Mouse (Mus musculus): ENCODE data around the gene Elovl5.
"Not testable (repeated sequence)": the region's sequence is repeated elsewhere in the genome, so short reads cannot be mapped to it uniquely, and the experiment has no call there.

Elovl5 gene

GRCm38 (mm10) chr9:77954981-77955380 lies 37.8 kb downstream of the Elovl5 start:
- no peak for DNase-seq (ENCODE audit: low spot score in 2 of 2)

DNA sequence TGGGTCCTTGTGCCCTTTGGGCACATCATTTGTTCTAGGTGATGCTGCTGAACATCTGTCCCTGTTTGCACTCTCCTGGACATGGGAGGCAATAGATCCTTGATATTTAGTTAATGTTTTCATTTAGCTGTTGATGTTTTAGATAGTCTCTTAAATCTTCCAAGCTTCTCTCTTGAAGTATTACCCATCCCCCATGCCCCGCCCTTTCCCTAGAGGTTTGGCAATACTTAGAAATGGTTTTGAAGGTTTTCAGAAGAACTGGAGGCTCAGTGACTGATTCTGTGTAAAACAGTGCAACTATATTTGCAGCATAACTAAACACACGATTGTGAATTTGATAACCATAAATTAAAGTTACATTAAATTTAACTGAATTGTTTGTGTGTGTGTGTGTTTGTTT lies 38.3 kb downstream of the Elovl5 start:
- DNase-seq (ENCODE audit: low spot score in 2 of 2) = no peak

DNA sequence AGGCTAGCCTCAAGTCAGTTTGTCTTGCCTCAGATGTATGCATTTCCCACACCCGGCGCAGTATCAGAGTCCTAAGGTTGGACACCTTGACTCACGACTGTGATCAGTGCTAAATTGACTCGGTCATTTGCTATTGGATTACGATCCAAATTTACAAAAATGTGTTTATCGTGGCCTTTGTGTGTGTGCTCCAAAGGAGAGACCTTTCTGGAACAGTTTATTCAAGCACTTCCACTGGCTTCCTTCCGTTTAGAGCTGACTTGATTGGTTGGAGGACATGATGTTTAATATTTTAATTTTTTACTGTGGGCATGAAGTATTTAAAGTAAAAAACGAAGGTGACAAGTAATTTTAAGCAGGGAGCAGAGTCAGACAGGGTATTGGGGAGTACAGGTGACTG lies 38.8 kb downstream of the Elovl5 start:
- DNase-seq (ENCODE audit: low spot score in 2 of 2) = no peak

DNA sequence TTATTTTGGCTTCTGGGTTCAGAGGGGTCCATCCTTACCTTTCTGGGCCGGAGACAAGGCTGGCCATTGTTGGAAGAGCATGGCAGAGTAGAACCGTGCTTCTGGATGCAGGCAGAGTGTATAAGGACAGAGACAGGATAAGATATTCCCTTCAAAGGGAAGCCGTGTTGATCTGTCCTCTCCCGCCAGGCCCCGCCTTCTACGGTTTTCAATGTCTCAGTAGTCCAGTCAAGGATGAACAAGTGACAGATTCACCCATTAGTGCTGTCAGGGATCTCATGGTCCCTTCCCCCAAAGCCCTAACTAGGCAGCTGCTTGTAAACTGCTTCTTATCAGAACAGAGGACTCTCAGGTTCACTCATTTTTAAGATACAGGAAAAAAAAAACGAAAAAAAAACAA lies 41.2 kb downstream of the Elovl5 start:
- no peak for DNase-seq (ENCODE audit: low spot score in 2 of 2)

- DNase-seq (ENCODE audit: low spot score in 2 of 2) = no peak
These were observed 42.6 kb downstream of the Elovl5 start for GRCm38 (mm10) chr9:77959759-77960158.

DNA sequence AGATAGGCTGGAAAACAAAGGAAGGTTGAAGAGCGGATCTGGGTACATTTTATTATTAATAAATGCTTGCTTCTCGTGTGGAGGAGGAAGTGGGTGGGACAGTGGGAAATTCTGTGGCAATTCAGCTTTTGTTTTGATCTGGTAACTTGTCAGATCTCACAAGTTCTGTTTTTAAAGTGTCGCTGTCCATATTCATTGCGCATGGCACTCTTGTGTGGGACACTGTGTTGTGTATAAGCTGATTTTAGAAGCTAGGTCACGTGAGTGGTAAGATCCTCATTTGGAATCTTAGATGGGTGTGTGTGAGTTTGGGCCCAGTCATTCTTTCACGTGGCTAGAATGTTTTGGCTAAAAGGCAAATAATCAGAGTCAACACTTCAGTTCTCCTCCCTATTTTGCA lies 44.2 kb downstream of the Elovl5 start:
- DNase-seq (ENCODE audit: low spot score in 2 of 2) = no peak

DNA sequence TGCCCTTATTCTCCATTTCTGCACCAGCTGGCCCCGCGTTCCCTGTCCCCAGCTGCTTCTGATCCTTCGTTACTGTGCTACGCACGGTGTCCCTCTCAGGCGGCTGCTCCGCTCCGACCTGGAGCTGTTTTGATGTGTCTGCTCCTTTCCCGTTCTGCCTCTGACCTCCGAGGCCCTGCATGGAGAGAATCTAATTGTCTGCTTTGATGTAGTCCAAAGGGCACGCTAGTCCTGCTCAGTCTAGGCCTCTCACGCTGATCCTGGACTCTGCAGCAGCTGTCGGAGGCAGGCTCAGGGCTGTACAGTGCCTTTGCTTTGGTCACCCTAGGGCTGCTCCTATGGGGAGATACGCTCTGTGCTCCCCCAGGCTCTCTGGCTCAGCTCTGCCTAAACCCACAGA lies 46.9 kb downstream of the Elovl5 start:
- no peak for DNase-seq (ENCODE audit: low spot score in 2 of 2)

DNA sequence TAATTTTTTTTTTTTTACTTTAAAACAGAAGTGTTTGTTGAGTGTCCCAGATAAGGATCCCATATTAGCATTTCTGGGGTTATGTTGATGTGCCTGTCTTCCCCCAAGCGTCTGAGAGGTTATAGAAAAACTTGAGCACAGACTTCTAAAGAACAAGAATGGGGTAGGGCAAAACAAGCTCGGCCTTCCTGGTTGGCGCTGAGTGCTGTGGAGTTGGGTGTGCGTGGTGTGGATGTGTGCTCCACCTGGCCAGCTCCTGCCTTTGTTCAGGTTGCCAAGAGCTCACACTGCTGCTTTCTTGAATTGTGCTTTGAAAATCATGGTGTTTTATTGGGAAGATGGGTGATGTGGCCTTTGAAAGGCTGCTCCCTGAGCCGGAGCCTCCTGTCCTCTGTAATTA lies 48.1 kb downstream of the Elovl5 start:
- no peak for DNase-seq (ENCODE audit: low spot score in 2 of 2)

GRCm38 (mm10) chr9:77965768-77966552 lies 48.8 kb downstream of the Elovl5 start:
- no peak for DNase-seq (ENCODE audit: low spot score in 2 of 2)

GRCm38 (mm10) chr9:77966861-77967260 lies 49.7 kb downstream of the Elovl5 start:
- DNase-seq (ENCODE audit: low spot score in 2 of 2) = no peak

- DNase-seq (ENCODE audit: low spot score in 2 of 2) = peak; percentile 36 to 77
These were observed 50.5 kb downstream of the Elovl5 start for GRCm38 (mm10) chr9:77967584-77968163.

DNA sequence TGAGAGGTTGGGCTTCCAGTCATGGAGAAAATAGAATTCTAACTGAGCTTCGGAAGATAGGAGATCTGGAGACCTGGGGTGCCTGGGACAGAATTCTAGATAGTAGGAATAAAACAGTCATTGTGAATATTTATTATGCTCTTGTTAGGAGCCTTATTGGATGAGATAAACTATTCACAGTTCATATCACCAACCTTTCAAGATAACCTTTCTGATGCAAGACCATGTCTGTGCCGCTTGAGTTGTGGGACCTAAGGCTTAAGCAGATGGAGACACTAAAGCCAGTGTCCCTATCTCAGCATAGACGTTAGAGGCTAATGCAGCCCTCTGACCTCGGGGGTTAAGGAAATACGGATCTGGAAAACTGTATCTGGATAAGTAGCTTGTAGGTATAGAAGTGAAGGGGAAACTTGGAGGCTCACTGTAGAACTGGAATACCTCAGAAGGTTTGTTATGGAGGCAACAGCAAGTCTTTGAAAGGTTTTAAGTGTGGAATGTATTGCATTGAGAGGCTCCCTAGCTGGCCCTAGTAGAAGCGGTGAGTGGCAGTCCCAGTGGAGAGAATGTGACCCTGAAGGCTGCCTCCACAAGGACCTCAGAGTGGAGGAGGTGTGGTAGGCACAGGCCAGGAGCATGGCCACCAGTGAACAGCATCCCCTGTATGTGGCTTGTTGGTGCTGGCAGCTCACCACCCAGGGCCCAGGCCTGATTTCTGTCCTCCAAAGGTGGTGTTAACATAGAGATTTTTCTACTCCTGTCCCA lies 52.2 kb downstream of the Elovl5 start:
- no peak for DNase-seq (ENCODE audit: low spot score in 2 of 2)

DNA sequence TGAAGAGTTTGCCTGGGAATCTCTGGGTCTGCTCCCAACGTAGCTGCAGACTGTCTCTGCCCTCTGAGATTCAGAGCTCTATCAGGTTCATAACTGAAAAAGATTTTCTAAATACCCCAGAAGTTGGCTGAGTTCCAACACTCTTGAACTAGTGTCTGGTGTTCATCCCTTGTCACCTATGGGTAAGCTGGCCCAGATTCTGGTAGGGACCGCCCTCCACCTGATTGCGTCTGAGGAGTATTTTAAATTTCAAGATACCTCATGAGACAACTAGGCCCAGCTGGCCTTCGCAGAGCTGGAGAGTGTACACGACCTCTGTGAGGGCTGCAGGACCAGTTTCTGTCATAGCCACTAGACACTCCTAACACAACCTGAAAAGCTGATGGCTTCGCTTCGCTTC lies 61.8 kb downstream of the Elovl5 start:
- no peak for DNase-seq (ENCODE audit: low spot score in 2 of 2)

GRCm38 (mm10) chr9:77982616-77983015 lies 65.5 kb downstream of the Elovl5 start:
- DNase-seq (ENCODE audit: low spot score in 2 of 2) = no peak

DNA sequence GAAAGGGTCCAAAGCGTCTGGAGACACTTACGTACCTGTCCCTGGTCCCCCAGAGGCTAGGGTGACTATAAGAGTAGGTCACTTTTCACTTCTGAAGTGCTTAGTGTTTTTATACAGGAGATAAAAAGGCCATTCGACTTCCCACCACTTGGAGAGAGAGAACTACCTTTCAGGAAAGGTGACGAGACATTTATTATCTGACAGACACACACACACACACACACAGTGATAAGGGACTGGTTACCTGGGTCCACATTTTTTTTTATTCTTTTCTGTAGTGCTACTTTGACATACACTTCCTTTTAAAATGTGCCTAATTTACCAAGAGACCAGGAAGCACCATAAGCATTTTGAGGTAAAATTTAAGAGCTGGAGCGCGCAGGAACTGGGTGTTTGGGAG lies 66.4 kb downstream of the Elovl5 start:
- no peak for DNase-seq (ENCODE audit: low spot score in 2 of 2)

- DNase-seq (ENCODE audit: low spot score in 2 of 2) = no peak
These were observed 69.1 kb downstream of the Elovl5 start for GRCm38 (mm10) chr9:77986153-77986795.

DNA sequence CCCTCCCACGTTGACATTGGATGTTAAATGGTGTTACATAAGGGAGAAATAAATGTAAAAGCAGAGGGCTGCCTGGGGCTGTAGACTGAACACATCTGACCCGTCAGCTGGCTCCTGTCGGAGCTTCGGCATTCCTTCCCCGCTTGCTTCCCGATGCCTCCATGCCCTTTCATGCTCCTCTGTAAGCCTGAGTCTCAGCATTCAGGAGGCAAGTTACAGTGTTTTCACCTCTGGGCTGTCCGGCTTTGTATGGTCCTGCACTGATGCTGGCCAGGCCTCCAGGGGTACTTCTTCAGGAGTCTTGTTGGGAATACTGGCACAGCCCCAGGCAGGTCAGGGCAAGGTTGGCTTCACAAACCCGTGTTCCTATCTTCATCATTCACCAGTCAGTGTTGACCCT lies 72.5 kb downstream of the Elovl5 start:
- no peak for DNase-seq (ENCODE audit: low spot score in 2 of 2)

DNA sequence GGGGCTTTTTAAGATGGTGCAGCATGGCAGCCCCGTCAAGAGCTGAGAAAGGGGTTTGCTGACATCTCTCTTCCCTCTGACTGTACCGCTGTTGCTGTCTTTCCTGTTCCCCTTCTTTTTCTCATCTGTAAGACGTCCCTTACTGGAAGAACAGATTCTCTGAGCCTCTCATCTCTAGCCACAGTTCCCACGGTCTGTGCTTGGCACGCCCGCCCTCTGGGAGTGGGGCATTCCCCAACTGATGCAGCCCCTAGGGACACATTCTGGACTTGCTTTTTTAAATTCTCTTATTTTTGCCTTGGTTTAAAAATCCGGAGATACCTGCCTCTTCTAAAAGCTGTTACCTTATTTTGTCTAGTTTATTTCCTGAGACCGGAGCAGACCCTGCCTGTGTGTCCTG lies 73.1 kb downstream of the Elovl5 start:
- DNase-seq (ENCODE audit: low spot score in 2 of 2) = no peak

DNA sequence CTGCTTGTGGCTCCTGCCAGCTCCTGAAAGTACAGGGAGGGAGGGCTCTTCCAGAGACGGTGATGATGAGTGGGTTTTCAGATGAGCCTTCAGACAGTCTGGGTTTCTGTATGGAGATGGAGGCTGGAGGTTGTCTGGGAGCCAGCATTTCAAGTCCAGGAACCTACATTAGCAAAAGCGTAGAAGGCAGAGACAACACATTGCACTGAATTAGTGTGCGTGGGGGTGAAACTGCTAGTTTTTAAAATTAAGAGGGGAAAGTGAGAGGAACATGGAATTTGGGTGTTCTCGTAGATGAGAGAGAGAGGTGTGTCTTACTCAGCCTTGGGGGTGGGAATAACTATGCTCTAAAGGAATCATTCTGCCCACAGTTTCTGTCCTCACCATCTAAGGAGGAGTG lies 74.5 kb downstream of the Elovl5 start:
- peak; percentile 30 to 66 for DNase-seq (ENCODE audit: low spot score in 2 of 2)

GRCm38 (mm10) chr9:77992276-77992675 lies 75.1 kb downstream of the Elovl5 start:
- DNase-seq (ENCODE audit: low spot score in 2 of 2) = no peak

DNA sequence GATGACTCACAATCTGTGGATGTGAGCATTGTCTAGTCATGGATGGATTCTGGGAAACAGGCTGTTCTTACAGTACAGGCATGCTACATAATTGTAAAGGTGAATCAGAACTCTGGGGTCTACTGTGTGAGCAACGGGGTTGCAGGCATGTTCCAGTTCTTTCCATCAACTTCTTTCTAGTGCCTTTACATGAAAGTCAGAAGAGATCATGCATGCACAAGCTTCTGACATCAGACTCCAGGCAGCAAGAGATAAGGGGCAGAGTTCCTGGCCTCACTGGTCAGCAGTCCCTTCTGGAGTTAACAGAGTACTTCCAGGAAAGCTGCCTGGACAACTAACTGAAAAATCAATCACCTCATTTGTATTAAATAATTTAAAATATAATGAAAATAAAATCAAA lies 75.9 kb downstream of the Elovl5 start:
- DNase-seq (ENCODE audit: low spot score in 2 of 2) = no peak

DNA sequence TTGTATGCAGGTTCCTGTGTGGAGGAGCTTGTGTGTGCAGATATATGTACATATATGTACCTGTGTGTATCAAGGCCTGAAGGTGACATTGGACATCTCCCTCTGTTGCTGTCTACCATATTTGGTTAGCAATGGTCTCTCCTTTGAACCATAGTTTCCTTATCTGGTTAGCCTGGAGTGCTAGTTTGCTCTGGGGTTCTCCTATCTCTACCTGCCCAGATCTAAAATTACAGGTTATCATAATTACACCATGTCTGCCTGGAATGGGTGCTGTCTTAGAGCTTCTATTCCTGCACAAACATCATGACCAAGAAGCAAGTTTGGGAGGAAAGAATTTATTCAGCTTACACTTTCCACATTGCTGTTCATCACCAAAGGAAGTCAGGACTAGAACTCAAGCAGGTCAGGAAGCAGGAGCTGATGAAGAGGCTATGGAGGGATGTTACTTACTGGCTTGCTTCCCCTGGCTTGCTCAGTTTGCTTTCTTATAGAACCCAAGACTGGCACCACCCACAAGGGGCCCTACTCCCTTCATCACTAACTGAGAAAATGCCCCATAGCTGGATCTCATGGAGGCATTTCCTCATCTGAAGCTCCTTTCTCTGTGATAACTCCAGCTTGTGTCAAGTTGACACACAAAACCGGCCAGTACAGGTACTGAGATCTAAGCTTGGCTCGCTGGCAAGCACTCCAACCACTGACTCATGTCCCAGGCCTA lies 76.5 kb downstream of the Elovl5 start:
- not testable (repeated sequence) for DNase-seq (ENCODE audit: low spot score in 2 of 2)
